Mouse (Mus musculus): ENCODE data around the gene Cdk19. TPM values are rescaled to one million over a fixed set of nuclear protein-coding genes. Genes with fewer than 3 reads are reported as not detected.
"Not testable (repeated sequence)": the region's sequence is repeated elsewhere in the genome, so short reads cannot be mapped to it uniquely, and the experiment has no call there.

Cdk19 gene
- total and polyA plus RNA-seq, 3 experiments = 3.3 to 4.7 (median 4.0) TPM

DNA sequence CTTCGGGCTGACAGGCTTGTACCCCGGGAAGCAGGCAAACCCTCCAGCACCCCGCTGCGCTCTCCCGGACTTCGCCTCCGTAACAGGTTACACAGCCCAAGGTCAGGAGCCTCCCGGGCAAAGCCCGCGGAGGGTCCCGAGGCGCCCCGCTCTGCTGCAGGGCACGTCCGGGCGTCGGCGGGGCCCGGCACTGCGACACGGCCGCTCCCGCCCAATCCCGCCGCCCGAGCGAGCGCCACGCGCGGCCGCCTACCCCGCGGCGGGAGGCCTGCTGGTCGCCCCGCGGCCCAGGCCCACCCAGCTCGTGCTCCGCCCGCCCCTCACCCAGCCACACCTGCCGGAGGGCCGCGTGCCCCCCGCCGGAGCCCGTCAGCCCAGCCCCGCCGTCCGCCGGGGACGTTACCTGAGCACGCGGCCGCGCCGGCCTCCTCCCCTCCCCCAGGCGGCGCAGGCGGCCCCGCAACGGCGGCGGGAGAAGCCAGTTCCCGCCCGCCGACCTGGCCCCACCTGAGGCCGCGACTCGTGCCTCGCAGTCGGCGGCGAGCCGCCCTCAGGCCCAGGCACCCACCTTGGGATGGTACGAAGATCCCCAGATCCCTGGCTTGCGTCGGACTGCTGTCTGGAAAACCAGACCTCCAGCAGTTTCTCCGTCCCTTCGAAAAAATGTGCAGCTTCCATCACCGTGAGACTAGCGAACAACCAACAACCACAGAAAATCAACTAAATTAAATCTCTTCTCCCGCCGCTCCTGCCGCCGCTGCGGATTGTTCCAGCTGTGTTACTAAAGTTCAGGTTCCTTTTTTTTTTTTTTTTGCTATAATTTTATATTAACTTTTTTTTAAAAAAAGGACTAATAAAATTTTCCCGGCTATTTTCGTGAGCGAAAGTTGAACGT is 37.9 kb upstream of the Cdk19 start:
- peak; percentile 27 for DNase-seq (ENCODE audit: extremely low read depth)
- in situ Hi-C loops (cut with MboI; ENCODE audit: low pct_ligation_motif_present, low pct_unique_long_range_greater_than_20kb, low sequenced_read_pairs) = not testable (repeated sequence)

DNA sequence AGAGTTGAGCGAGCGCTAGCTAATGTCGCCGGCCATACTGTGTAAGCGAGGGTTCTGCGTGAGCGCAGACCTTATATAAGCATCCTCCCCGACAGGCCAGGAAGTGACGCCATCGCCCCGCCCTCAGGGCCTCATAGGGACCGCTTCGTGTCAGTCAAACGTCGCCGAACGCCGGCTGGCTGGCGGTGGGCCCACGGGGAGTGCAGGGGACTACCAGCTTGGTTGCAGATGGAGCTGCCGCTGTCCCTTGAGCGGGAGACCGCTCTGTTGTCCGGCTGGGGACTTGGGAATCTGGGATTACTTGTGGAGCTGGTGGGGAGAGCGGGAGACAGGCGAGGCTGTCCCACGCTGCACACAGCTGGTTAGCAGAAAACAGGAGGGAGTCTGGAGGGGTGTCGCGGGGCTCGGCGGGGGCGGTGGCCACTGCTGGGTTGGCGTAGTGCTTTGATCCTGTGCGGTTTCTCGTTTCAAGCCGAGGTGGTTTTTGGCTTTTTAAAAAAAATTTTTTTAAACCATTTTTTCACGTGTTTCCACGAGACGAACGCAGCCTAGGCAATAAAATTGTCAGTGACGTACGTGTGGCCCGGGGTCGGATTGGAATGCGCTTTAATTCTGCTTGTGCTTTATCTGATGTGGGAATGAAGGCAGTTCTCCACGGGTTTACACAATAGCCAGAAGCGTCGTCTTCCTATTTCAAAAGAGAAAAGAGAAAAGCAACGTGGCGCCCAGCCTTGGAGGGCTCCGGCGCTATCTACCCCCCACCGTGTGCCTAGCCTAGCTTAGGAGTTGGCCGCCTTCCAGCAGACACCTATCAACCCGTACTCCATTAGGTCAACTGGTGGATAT is 37.0 kb upstream of the Cdk19 start, which contains the start of gene Amd1:
Gene Amd1 (minus strand): TSS at position 47 of the 846 bp plus-strand sequence.
- H3K27ac ChIP-seq (ENCODE audit: insufficient read depth, low read depth) = peak within 1 kb of the TSS; percentile 9; the same call in 1 of the 2 replicates
- dilution Hi-C loops (cut with MboI; ENCODE audit: extremely low pct_ligation_motif_present, extremely low pct_unique_long_range_greater_than_20kb, low sequenced_read_pairs) (no loop called here), in situ Hi-C loops (cut with MboI; ENCODE audit: low pct_ligation_motif_present, low pct_unique_long_range_greater_than_20kb, low sequenced_read_pairs) (no loop called here)
- peaks cover 10% of the 10 kb centered on the region for H3K9me3 ChIP-seq (replicated peaks; ENCODE audit: low read length)
- H3K36me3 ChIP-seq (replicated peaks in 1 of 2; ENCODE audit: control insufficient read depth in 1 of 2, insufficient read depth in 1 of 2, low read length in 1 of 2) = peaks cover 0 to 7% of the 10 kb centered on the region in 2 experiments
- peaks cover 42% of the 10 kb centered on the region for H3K79me2 ChIP-seq (replicated peaks; ENCODE audit: control insufficient read depth, extremely low read depth, insufficient read depth, poor library complexity, severe bottlenecking)
- peaks cover 6 to 15% of the 10 kb centered on the region in 2 experiments for H3K4me1 ChIP-seq (ENCODE audit: control insufficient read depth in 1 of 2, insufficient read depth in 2 of 2)
- peak within 1 kb of the TSS; percentile 94 for H3K4me2 ChIP-seq (ENCODE audit: insufficient read depth, low read depth, poor library complexity, severe bottlenecking)
- DNase-seq (ENCODE audit: extremely low read depth) = peak; percentile 98
- H3K9ac ChIP-seq (ENCODE audit: insufficient read depth, low read depth) = peak within 1 kb of the TSS; percentile 62
- peak within 1 kb of the TSS; percentile 77 to 97 (median 89) for H3K4me3 ChIP-seq (replicated peaks in 1 of 3; ENCODE audit: low read depth in 2 of 3, low read length in 2 of 3, poor library complexity in 1 of 3)
- H3K27me3 ChIP-seq (replicated peaks) = peaks cover 15% of the 10 kb centered on the region
- TF ChIP-seq BHLHE40 (IDR thresholded peaks at IDR 0.05; ENCODE audit: low read depth, low read length) (peak; percentile 44; the same call in 1 of the 2 replicates), MXI1 (IDR thresholded peaks at IDR 0.05; ENCODE audit: low read depth, low read length) (peak; percentile 77), ZNF384 (IDR thresholded peaks at IDR 0.05; ENCODE audit: low read depth, low read length) (peak; percentile 45; the same call in 1 of the 2 replicates), MAFK (IDR thresholded peaks at IDR 0.05; ENCODE audit: insufficient replicate concordance, low read length) (no peak), GABPA (IDR thresholded peaks at IDR 0.05; ENCODE audit: insufficient replicate concordance, low read depth, low read length) (no peak), POLR2A (IDR thresholded peaks at IDR 0.05; ENCODE audit: low read depth, low read length) (peak; percentile 80), USF2 (conservative IDR thresholded peaks at IDR 0.05; ENCODE audit: low read depth, low read length) (no peak), HCFC1 (IDR thresholded peaks at IDR 0.05; ENCODE audit: low read depth, low read length) (peak; percentile 72), UBTF (IDR thresholded peaks at IDR 0.05; ENCODE audit: low read depth, low read length) (no peak), ETS1 (conservative IDR thresholded peaks at IDR 0.05; ENCODE audit: low read depth, low read length) (no peak; the same call in 1 of the 2 replicates), KAT2A (IDR thresholded peaks at IDR 0.05; ENCODE audit: insufficient replicate concordance, low read length) (0 out of 2 replicates have a peak, but pooled peaks have one; percentile 41), USF1 (IDR thresholded peaks at IDR 0.05; ENCODE audit: low read depth, low read length) (no peak), RAD21 (IDR thresholded peaks at IDR 0.05; ENCODE audit: low read depth, low read length) (no peak), NELFE (IDR thresholded peaks at IDR 0.05; ENCODE audit: low read depth, low read length) (no peak; the same call in 1 of the 2 replicates), ZKSCAN1 (IDR thresholded peaks at IDR 0.05; ENCODE audit: borderline replicate concordance, low read depth, low read length) (no peak), ZMIZ1 (IDR thresholded peaks at IDR 0.05; ENCODE audit: low read depth, low read length) (peak; percentile 39; the same call in 1 of the 2 replicates), CHD2 (IDR thresholded peaks at IDR 0.05; ENCODE audit: low read length) (peak; percentile 79), JUND (conservative IDR thresholded peaks at IDR 0.05; ENCODE audit: low read depth, low read length) (no peak), TCF12 (IDR thresholded peaks at IDR 0.05; ENCODE audit: low read depth, low read length) (peak; percentile 89), IRF4 (IDR thresholded peaks at IDR 0.05; ENCODE audit: low read depth, low read length) (no peak), ZC3H11A (IDR thresholded peaks at IDR 0.05; ENCODE audit: low read depth, low read length) (no peak), RCOR1 (conservative IDR thresholded peaks at IDR 0.05; ENCODE audit: low read depth, low read length) (no peak), MAZ (IDR thresholded peaks at IDR 0.05; ENCODE audit: low read depth, low read length) (peak; percentile 33; the same call in 1 of the 2 replicates), CTCF (conservative IDR thresholded peaks at IDR 0.05 in 1 of 2, IDR thresholded peaks at IDR 0.05 in 1 of 2; ENCODE audit: low read depth in 2 of 2, low read length in 2 of 2) (no peak), TBP (conservative IDR thresholded peaks at IDR 0.05; ENCODE audit: low read depth, low read length) (peak; percentile 97), NRF1 (IDR thresholded peaks at IDR 0.05; ENCODE audit: low read depth, low read length) (peak; percentile 21; the same call in 1 of the 2 replicates)

More for the DNA sequence above, 37.9 kb upstream of the Cdk19 start:
- H3K79me2 ChIP-seq (replicated peaks; ENCODE audit: control insufficient read depth, extremely low read depth, insufficient read depth, poor library complexity, severe bottlenecking) = peaks cover 51% of the 10 kb centered on the region
- H3K9me3 ChIP-seq (replicated peaks; ENCODE audit: low read length); dilution Hi-C loops (cut with MboI; ENCODE audit: extremely low pct_ligation_motif_present, extremely low pct_unique_long_range_greater_than_20kb, low sequenced_read_pairs): not testable (repeated sequence)
- H3K9ac ChIP-seq (ENCODE audit: insufficient read depth, low read depth) = peak overlapping the region; percentile 62
- H3K4me2 ChIP-seq (ENCODE audit: insufficient read depth, low read depth, poor library complexity, severe bottlenecking) = peak overlapping the region; percentile 1
- H3K36me3 ChIP-seq (replicated peaks in 1 of 2; ENCODE audit: control insufficient read depth in 1 of 2, insufficient read depth in 1 of 2, low read length in 1 of 2) = peaks cover 0 to 13% of the 10 kb centered on the region in 2 experiments
- peaks cover 11 to 25% of the 10 kb centered on the region in 2 experiments for H3K4me1 ChIP-seq (ENCODE audit: control insufficient read depth in 1 of 2, insufficient read depth in 2 of 2)
- H3K27ac ChIP-seq (ENCODE audit: insufficient read depth, low read depth) = peak overlapping the region; percentile 9; the same call in 1 of the 2 replicates
- H3K4me3 ChIP-seq (replicated peaks in 1 of 3; ENCODE audit: low read depth in 2 of 3, low read length in 2 of 3, poor library complexity in 1 of 3) = peak overlapping the region; percentile 77 to 97 (median 89)
- TF ChIP-seq POLR2A (IDR thresholded peaks at IDR 0.05; ENCODE audit: low read depth, low read length) (peak; percentile 46; the same call in 1 of the 2 replicates), MXI1 (IDR thresholded peaks at IDR 0.05; ENCODE audit: low read depth, low read length) (peak; percentile 49; the same call in 1 of the 2 replicates), UBTF (IDR thresholded peaks at IDR 0.05; ENCODE audit: low read depth, low read length) (peak; percentile 6; the same call in 1 of the 2 replicates)
- peaks cover 15% of the 10 kb centered on the region for H3K27me3 ChIP-seq (replicated peaks)

All from CH12.LX (cell line).